Mouse (Mus musculus): ENCODE measurements at regions not wholly inside any gene's neighbourhood (a gene's known extent, or its start where the extent isn't known, plus 50 kb on each side); places are given as distances from the start of the nearest gene placed in this dataset.
"Not testable (repeated sequence)": the region's sequence is repeated elsewhere in the genome, so short reads cannot be mapped to it uniquely, and the experiment has no call there.

GRCm38 (mm10) chr16:55582906-55583305, 255.8 kb downstream of the Nfkbiz start:
- 69% methylated on average over 3 of the region's 3 CpGs for WGBS
- no peak overlapping the region for H3K9ac ChIP-seq
- no peak overlapping the region for H3K27ac ChIP-seq (ENCODE audit: low read depth, low read length)
- H3K4me2 ChIP-seq (ENCODE audit: low read depth): no peak overlapping the region
- no peaks in the 10 kb centered on the region for H3K36me3 ChIP-seq (ENCODE audit: insufficient read depth)
- H3K4me3 ChIP-seq (ENCODE audit: low read depth, low read length): no peak overlapping the region
- H3K4me1 ChIP-seq (ENCODE audit: insufficient read depth): no peaks in the 10 kb centered on the region
- ATAC-seq: no peak
- no peak for DNase-seq
- no peaks in the 10 kb centered on the region for H3K9me3 ChIP-seq (ENCODE audit: low read length)
- no peaks in the 10 kb centered on the region for H3K27me3 ChIP-seq (ENCODE audit: insufficient read depth, low read length)
- TF ChIP-seq CTCF (IDR thresholded peaks at IDR 0.05; ENCODE audit: low read depth): no peak

DNA sequence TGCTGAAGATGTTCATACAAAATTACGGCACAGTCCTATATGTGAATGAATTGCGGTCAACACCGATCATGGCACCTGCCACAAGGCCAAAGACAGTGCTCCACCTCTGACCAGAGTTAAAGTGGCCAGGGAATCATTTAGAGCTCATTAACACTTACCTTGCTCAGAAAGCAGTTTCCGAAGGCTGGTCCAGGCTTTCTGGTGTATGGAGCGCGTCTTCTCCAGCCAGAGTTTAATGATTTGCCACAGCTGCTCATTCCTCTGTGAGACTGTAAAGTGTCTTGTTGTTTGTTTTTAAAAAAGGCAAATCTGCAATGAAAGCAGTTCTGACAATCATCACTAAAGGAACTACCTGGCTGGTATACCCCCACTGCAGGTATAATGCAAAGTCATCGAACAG, 256.7 kb downstream of the Nfkbiz start:
- ATAC-seq (no peak), DNase-seq (no peak)
- Histone ChIP-seq H3K4me2 (ENCODE audit: low read depth) (no peak overlapping the region), H3K9ac (no peak overlapping the region), H3K27me3 (ENCODE audit: insufficient read depth, low read length) (no peaks in the 10 kb centered on the region), H3K4me1 (ENCODE audit: insufficient read depth) (no peaks in the 10 kb centered on the region), H3K27ac (ENCODE audit: low read depth, low read length) (no peak overlapping the region), H3K4me3 (ENCODE audit: low read depth, low read length) (no peak overlapping the region), H3K36me3 (ENCODE audit: insufficient read depth) (no peaks in the 10 kb centered on the region), H3K9me3 (ENCODE audit: low read length) (no peaks in the 10 kb centered on the region)
- 96% methylated on average over 7 of the region's 7 CpGs for WGBS
- TF ChIP-seq CTCF (IDR thresholded peaks at IDR 0.05; ENCODE audit: low read depth): no peak

DNA sequence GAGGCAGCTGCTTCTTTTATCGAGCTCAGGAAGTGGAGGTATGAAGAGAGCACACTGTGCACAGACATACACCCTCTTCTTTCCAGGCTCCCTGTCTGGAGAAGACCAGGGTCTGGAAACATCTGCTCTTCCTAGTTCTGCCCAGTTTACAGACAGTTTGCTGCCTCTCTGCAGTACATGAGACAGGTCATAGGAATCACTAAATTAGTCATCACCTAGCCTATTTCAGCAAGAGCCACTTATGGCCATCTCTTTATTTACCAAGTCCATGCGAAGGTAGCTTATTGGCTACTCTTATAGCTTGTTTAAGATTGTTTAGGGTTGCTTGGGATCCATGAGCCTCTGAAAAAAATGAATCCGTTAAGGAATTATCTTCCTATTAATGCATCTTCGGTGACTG, 257.9 kb downstream of the Nfkbiz start:
- Histone ChIP-seq H3K4me2 (ENCODE audit: low read depth) (no peak overlapping the region), H3K4me3 (ENCODE audit: low read depth, low read length) (no peak overlapping the region), H3K36me3 (ENCODE audit: insufficient read depth) (no peaks in the 10 kb centered on the region), H3K4me1 (ENCODE audit: insufficient read depth) (no peaks in the 10 kb centered on the region), H3K9ac (no peak overlapping the region), H3K27me3 (ENCODE audit: insufficient read depth, low read length) (no peaks in the 10 kb centered on the region), H3K27ac (ENCODE audit: low read depth, low read length) (no peak overlapping the region), H3K9me3 (ENCODE audit: low read length) (no peaks in the 10 kb centered on the region)
- DNase-seq: no peak
- 90% methylated on average over 4 of the region's 4 CpGs for WGBS
- no peak for ATAC-seq
- TF ChIP-seq CTCF (IDR thresholded peaks at IDR 0.05; ENCODE audit: low read depth): no peak

- 71% methylated on average over 5 of the region's 5 CpGs for WGBS
- no peak overlapping the region for H3K4me3 ChIP-seq (ENCODE audit: low read depth, low read length)
- H3K4me2 ChIP-seq (ENCODE audit: low read depth): no peak overlapping the region
- H3K4me1 ChIP-seq (ENCODE audit: insufficient read depth): no peaks in the 10 kb centered on the region
- DNase-seq: no peak
- H3K27ac ChIP-seq (ENCODE audit: low read depth, low read length): no peak overlapping the region
- H3K27me3 ChIP-seq (ENCODE audit: insufficient read depth, low read length): no peaks in the 10 kb centered on the region
- no peaks in the 10 kb centered on the region for H3K9me3 ChIP-seq (ENCODE audit: low read length)
- no peak for ATAC-seq
- no peaks in the 10 kb centered on the region for H3K36me3 ChIP-seq (ENCODE audit: insufficient read depth)
- no peak overlapping the region for H3K9ac ChIP-seq
- TF ChIP-seq CTCF (IDR thresholded peaks at IDR 0.05; ENCODE audit: low read depth): no peak
Measured at GRCm38 (mm10) chr16:55578686-55579085, 260.0 kb downstream of the Nfkbiz start.

DNA sequence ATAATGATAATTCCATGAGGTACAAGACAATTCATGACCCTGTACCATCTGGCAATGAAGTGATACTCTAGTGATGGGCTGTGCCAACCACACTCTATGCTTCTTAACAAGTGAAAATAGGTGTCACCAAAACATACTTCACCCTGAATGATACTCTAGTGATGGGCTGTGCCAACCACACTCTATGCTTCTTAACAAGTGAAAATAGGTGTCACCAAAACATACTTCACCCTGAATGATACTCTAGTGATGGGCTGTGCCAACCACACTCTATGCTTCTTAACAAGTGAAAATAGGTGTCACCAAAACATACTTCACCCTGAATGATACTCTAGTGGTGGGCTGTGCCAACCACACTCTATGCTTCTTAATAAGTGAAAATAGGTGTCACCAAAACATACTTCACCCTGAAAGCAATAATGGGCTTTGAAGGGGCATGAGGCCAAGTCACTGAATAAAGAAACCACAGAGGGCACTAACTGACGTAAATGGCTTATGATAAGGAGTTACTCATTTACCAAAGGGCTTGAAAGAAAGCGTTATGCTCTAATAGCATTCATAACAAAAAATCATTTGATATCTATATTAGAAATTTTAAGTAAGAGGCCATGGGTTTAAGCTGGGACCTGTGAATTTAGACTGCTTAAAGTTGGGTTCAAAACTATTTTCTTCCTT, 263.0 kb downstream of the Nfkbiz start:
- H3K9me3 ChIP-seq (ENCODE audit: low read length); H3K4me2 ChIP-seq (ENCODE audit: low read depth); H3K4me1 ChIP-seq (ENCODE audit: insufficient read depth); DNase-seq; H3K36me3 ChIP-seq (ENCODE audit: insufficient read depth); H3K27me3 ChIP-seq (ENCODE audit: insufficient read depth, low read length); H3K9ac ChIP-seq; H3K27ac ChIP-seq (ENCODE audit: low read depth, low read length); H3K4me3 ChIP-seq (ENCODE audit: low read depth, low read length); ATAC-seq: not testable (repeated sequence)
- 81% methylated on average over 2 of the region's 2 CpGs for WGBS

GRCm38 (mm10) chr16:55571106-55571505, 267.6 kb downstream of the Nfkbiz start:
- Histone ChIP-seq H3K9ac (no peak overlapping the region), H3K36me3 (ENCODE audit: insufficient read depth) (no peaks in the 10 kb centered on the region), H3K4me3 (ENCODE audit: low read depth, low read length) (no peak overlapping the region), H3K27me3 (ENCODE audit: insufficient read depth, low read length) (no peaks in the 10 kb centered on the region), H3K4me1 (ENCODE audit: insufficient read depth) (no peaks in the 10 kb centered on the region), H3K4me2 (ENCODE audit: low read depth) (no peak overlapping the region), H3K27ac (ENCODE audit: low read depth, low read length) (no peak overlapping the region), H3K9me3 (ENCODE audit: low read length) (no peaks in the 10 kb centered on the region)
- TF ChIP-seq CTCF (IDR thresholded peaks at IDR 0.05; ENCODE audit: low read depth): no peak
- whole genome bisulfite sequencing: 54% methylated on average over 7 of the region's 7 CpGs
- no peak for DNase-seq
- no peak for ATAC-seq

DNA sequence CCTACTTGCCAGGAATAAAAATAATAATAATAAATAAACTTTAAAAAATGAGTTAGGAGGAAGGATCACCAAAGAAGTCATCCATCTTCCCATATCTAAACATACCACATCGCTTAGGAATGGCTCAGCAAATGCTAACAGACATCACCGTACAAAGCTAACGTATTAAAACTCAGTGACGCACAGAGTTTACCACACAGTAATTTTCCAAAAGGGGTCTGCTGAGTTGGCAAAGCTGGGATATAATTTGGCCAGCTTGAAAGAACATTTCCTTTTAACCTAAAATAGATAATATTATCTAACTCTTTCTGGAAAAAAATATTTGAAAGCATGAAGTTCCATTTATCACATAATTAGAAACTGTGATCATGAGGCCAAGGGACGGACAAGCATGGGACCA, 268.6 kb downstream of the Nfkbiz start:
- Histone ChIP-seq H3K9ac (no peak overlapping the region), H3K27me3 (ENCODE audit: insufficient read depth, low read length) (no peaks in the 10 kb centered on the region), H3K4me2 (ENCODE audit: low read depth) (no peak overlapping the region), H3K27ac (ENCODE audit: low read depth, low read length) (no peak overlapping the region), H3K36me3 (ENCODE audit: insufficient read depth) (no peaks in the 10 kb centered on the region), H3K9me3 (ENCODE audit: low read length) (no peaks in the 10 kb centered on the region), H3K4me3 (ENCODE audit: low read depth, low read length) (no peak overlapping the region), H3K4me1 (ENCODE audit: insufficient read depth) (no peaks in the 10 kb centered on the region)
- WGBS: 86% methylated on average over 5 of the region's 5 CpGs
- ATAC-seq: no peak
- TF ChIP-seq CTCF (IDR thresholded peaks at IDR 0.05; ENCODE audit: low read depth): no peak
- DNase-seq: no peak
